Mouse (Mus musculus) brain, embryonic 18.5 days (tissue): ENCODE results near the gene Gas6.

ENCODE experiments used
- DNase-seq: peaks from one replicate; pipeline ENCODE4 v3.0.0-alpha.2; 2012; ENCODE audit warnings: low read depth, low spot score

The Gas6 gene

GRCm38 (mm10) chr8:13461843-13462242 lies 32.4 kb downstream of the Gas6 start:
- DNase-seq, result no peak

GRCm38 (mm10) chr8:13461085-13461765 lies 33.1 kb downstream of the Gas6 start:
- DNase-seq, result no peak

- no peak for DNase-seq
Measured at GRCm38 (mm10) chr8:13459431-13459830, 34.9 kb downstream of the Gas6 start.

- no peak for DNase-seq
Measured at GRCm38 (mm10) chr8:13455295-13455694, 39.0 kb downstream of the Gas6 start.

- peak; percentile 22 for DNase-seq
Measured at GRCm38 (mm10) chr8:13454341-13455113, 39.8 kb downstream of the Gas6 start.

GRCm38 (mm10) chr8:13451747-13452277 lies 42.5 kb downstream of the Gas6 start:
- no peak for DNase-seq

GRCm38 (mm10) chr8:13448145-13448544 lies 46.1 kb downstream of the Gas6 start:
- DNase-seq, result no peak

- no peak for DNase-seq
Measured at GRCm38 (mm10) chr8:13446456-13446855, 47.8 kb downstream of the Gas6 start.

GRCm38 (mm10) chr8:13442152-13442551 lies 52.1 kb downstream of the Gas6 start:
- no peak for DNase-seq

- DNase-seq, result no peak
Measured at GRCm38 (mm10) chr8:13437531-13437930, 56.8 kb downstream of the Gas6 start.

- no peak for DNase-seq
Measured at GRCm38 (mm10) chr8:13436052-13436451, 58.2 kb downstream of the Gas6 start.

GRCm38 (mm10) chr8:13434889-13435288 lies 59.4 kb downstream of the Gas6 start, which contains the start of gene Tmem255b:
Gene Tmem255b, plus strand, starts transcription at chr8:13435189.
- DNase-seq, result no peak

- no peak for DNase-seq
Measured at GRCm38 (mm10) chr8:13433130-13433529, 61.2 kb downstream of the Gas6 start.

GRCm38 (mm10) chr8:13430866-13431265 lies 63.4 kb downstream of the Gas6 start:
- DNase-seq, result no peak

- DNase-seq, result no peak
Measured at GRCm38 (mm10) chr8:13430412-13430811, 63.9 kb downstream of the Gas6 start.

GRCm38 (mm10) chr8:13428156-13428555 lies 66.1 kb downstream of the Gas6 start:
- no peak for DNase-seq

GRCm38 (mm10) chr8:13427351-13427750 lies 66.9 kb downstream of the Gas6 start:
- no peak for DNase-seq

GRCm38 (mm10) chr8:13420970-13421369 lies 73.3 kb downstream of the Gas6 start:
- no peak for DNase-seq

- DNase-seq, result no peak
Measured at GRCm38 (mm10) chr8:13419111-13419639, 75.1 kb downstream of the Gas6 start.

- no peak for DNase-seq
Measured at GRCm38 (mm10) chr8:13415879-13416278, 78.4 kb downstream of the Gas6 start.
